Mouse (Mus musculus) adrenal gland, adult 18-20 months (tissue): ENCODE measurements around the gene Cib1. TPM values are rescaled to one million over a fixed set of nuclear protein-coding genes. Genes with fewer than 3 reads are reported as not detected.
A peak's percentile ranks its signal among the peaks of the same experiment; 100 is the strongest.

Experiments
- DNase-seq, 2 experiments: peaks; one replicate each; pipeline ENCODE4 v3.0.0; 2021 to 2022; ENCODE audit warnings: low spot score in 2 of 2
- total RNA-seq, 2 experiments: library from RNA; stranded (reverse); gene quantifications; 1 replicate in 1 of 2; 2 replicates in 1 of 2; pipeline ENCODE4 v1.2.3; 2021

Cib1 gene
- total RNA-seq, 2 experiments from 2014 or later: 53.9 to 64.2 TPM

- no peak for DNase-seq
These were observed 29.7 kb downstream of the Cib1 start for GRCm38 (mm10) chr7:80202961-80203360.

- no peak for DNase-seq
These were observed 30.6 kb downstream of the Cib1 start for GRCm38 (mm10) chr7:80201888-80202540.

- DNase-seq: no peak
These were observed 31.6 kb downstream of the Cib1 start for GRCm38 (mm10) chr7:80200963-80201539.

GRCm38 (mm10) chr7:80200588-80200945 lies 32.0 kb downstream of the Cib1 start:
- no peak for DNase-seq

GRCm38 (mm10) chr7:80199851-80200587 lies 32.6 kb downstream of the Cib1 start:
- no peak for DNase-seq

GRCm38 (mm10) chr7:80199286-80199685 lies 33.3 kb downstream of the Cib1 start:
- DNase-seq: no peak

- DNase-seq: peak in 1 of 2 experiments; percentile 30
These were observed 33.8 kb downstream of the Cib1 start for GRCm38 (mm10) chr7:80198863-80199262.

- peak; percentile 76 to 77 for DNase-seq
These were observed 34.5 kb downstream of the Cib1 start for GRCm38 (mm10) chr7:80197941-80198778.

GRCm38 (mm10) chr7:80197371-80197770 lies 35.2 kb downstream of the Cib1 start:
- no peak for DNase-seq

GRCm38 (mm10) chr7:80195576-80196263 lies 36.9 kb downstream of the Cib1 start:
- no peak for DNase-seq

GRCm38 (mm10) chr7:80195146-80195545 lies 37.5 kb downstream of the Cib1 start:
- DNase-seq: no peak

- DNase-seq: no peak
These were observed 38.5 kb downstream of the Cib1 start for GRCm38 (mm10) chr7:80193941-80194739.

GRCm38 (mm10) chr7:80192226-80193061 lies 40.2 kb downstream of the Cib1 start:
- DNase-seq: peak; percentile 73 to 80

GRCm38 (mm10) chr7:80191455-80191854 lies 41.2 kb downstream of the Cib1 start:
- no peak for DNase-seq

GRCm38 (mm10) chr7:80189147-80189933 lies 43.3 kb downstream of the Cib1 start:
- DNase-seq: no peak

- no peak for DNase-seq
These were observed 44.0 kb downstream of the Cib1 start for GRCm38 (mm10) chr7:80188579-80189125.

GRCm38 (mm10) chr7:80187501-80187900 lies 45.1 kb downstream of the Cib1 start:
- DNase-seq: no peak
